Mouse (Mus musculus): ENCODE data around the gene Mki67.

GRCm38 (mm10) chr7:135659314-135659935 is 56.7 kb downstream of the Mki67 start:
- TF ChIP-seq CTCF (conservative IDR thresholded peaks at IDR 0.05; ENCODE audit: insufficient read depth, insufficient read length, low read depth, low read length): no peak
- TF ChIP-seq POLR2A (IDR thresholded peaks at IDR 0.05; ENCODE audit: low read depth, low read length): no peak

All from kidney, adult 2 months (tissue).